In genomic region chr9:41599874-41600273, GRCm38 (mm10) we compare ENCODE assay signal across 14 mouse cellular contexts.
DNase-seq lines count a peak whose midpoint lies in the region; ATAC-seq and TF ChIP-seq lines count a peak whose summit lies in the region.
"Had no signal": no experiment of that assay in that cellular context is flagged by ENCODE, and none has a peak within 500 bp of the region (broad histone marks: within the 10 kb centered on the region; RNA-seq: fewer than 3 reads in every experiment).

No protein-coding gene starts in this region.

- no peaks in the 10 kb centered on the region for H3K27me3 ChIP-seq in hindbrain, embryonic 10.5 days (ENCODE audit: insufficient read depth, poor library complexity, severe bottlenecking)
- no peaks in the 10 kb centered on the region for H3K27me3 ChIP-seq in hindbrain, embryonic 11.5 days (ENCODE audit: control insufficient read depth, insufficient read depth, low read length)
- no peaks in the 10 kb centered on the region for H3K27me3 ChIP-seq in embryonic facial prominence, embryonic 15.5 days
- H3K27me3 ChIP-seq in hindbrain, postnatal 0 days (ENCODE audit: insufficient read depth, low read length), result no peaks in the 10 kb centered on the region
- H3K27me3 ChIP-seq in midbrain, embryonic 16.5 days (ENCODE audit: control insufficient read depth, insufficient read depth, low read depth, low read length), result no peaks in the 10 kb centered on the region
- no peaks in the 10 kb centered on the region for H3K27me3 ChIP-seq in kidney, embryonic 15.5 days
- H3K27me3 ChIP-seq: heart, embryonic 15.5 days; neural tube, embryonic 12.5 days had no signal

- TF ChIP-seq CTCF in hindbrain, postnatal 0 days (IDR thresholded peaks at IDR 0.05; ENCODE audit: low read depth), result no peak

- no peak overlapping the region for H3K9ac ChIP-seq in hindbrain, embryonic 11.5 days (ENCODE audit: low read depth, low read length)
- no peak overlapping the region for H3K9ac ChIP-seq in embryonic facial prominence, embryonic 15.5 days
- H3K9ac ChIP-seq in hindbrain, postnatal 0 days (replicated peaks; ENCODE audit: low read length), result no peak overlapping the region
- no peak overlapping the region for H3K9ac ChIP-seq in midbrain, embryonic 16.5 days (ENCODE audit: low read depth, low read length)
- H3K9ac ChIP-seq in kidney, embryonic 15.5 days, result no peak overlapping the region
- H3K9ac ChIP-seq: heart, embryonic 15.5 days; neural tube, embryonic 12.5 days had no signal

- H3K4me1 ChIP-seq in hindbrain, embryonic 10.5 days (replicated peaks), result peaks cover 35% of the 10 kb centered on the region
- no peaks in the 10 kb centered on the region; the same call in 1 of the 2 replicates for H3K4me1 ChIP-seq in hindbrain, embryonic 11.5 days (replicated peaks; ENCODE audit: control insufficient read depth, insufficient read depth, low read length)
- peaks cover 39% of the 10 kb centered on the region; the same call in 1 of the 2 replicates for H3K4me1 ChIP-seq in embryonic facial prominence, embryonic 15.5 days
- H3K4me1 ChIP-seq in hindbrain, postnatal 0 days (ENCODE audit: insufficient read depth, low read length), result peaks cover 22% of the 10 kb centered on the region
- H3K4me1 ChIP-seq in midbrain, embryonic 16.5 days (ENCODE audit: control insufficient read depth, insufficient read depth, low read length), result peaks cover 59% of the 10 kb centered on the region
- peaks cover 5% of the 10 kb centered on the region; the same call in 1 of the 2 replicates for H3K4me1 ChIP-seq in kidney, embryonic 15.5 days

- H3K4me3 ChIP-seq in hindbrain, embryonic 10.5 days, result no peak overlapping the region
- H3K4me3 ChIP-seq in hindbrain, embryonic 11.5 days (ENCODE audit: low read depth, low read length), result no peak overlapping the region
- no peak overlapping the region for H3K4me3 ChIP-seq in embryonic facial prominence, embryonic 15.5 days (replicated peaks)
- no peak overlapping the region for H3K4me3 ChIP-seq in hindbrain, postnatal 0 days (ENCODE audit: low read length)
- H3K4me3 ChIP-seq in midbrain, embryonic 16.5 days (ENCODE audit: low read depth, low read length), result no peak overlapping the region
- no peak overlapping the region for H3K4me3 ChIP-seq in kidney, embryonic 15.5 days (replicated peaks)
- H3K4me3 ChIP-seq: heart, embryonic 15.5 days; neural tube, embryonic 12.5 days had no signal

- H3K27ac ChIP-seq in hindbrain, embryonic 10.5 days, result peak overlapping the region; percentile 70
- no peak overlapping the region for H3K27ac ChIP-seq in hindbrain, embryonic 11.5 days (ENCODE audit: low read depth, low read length)
- peak overlapping the region; percentile 34; the same call in 1 of the 2 replicates for H3K27ac ChIP-seq in embryonic facial prominence, embryonic 15.5 days (replicated peaks)
- H3K27ac ChIP-seq in hindbrain, postnatal 0 days, result peak overlapping the region; percentile 46
- H3K27ac ChIP-seq in midbrain, embryonic 16.5 days (ENCODE audit: low read length), result peak overlapping the region; percentile 68
- H3K27ac ChIP-seq in kidney, embryonic 15.5 days, result no peak overlapping the region
- H3K27ac ChIP-seq: heart, embryonic 15.5 days; neural tube, embryonic 12.5 days had no signal

- H3K4me2 ChIP-seq in hindbrain, embryonic 11.5 days (replicated peaks; ENCODE audit: low read depth, low read length), result no peak overlapping the region
- H3K4me2 ChIP-seq in embryonic facial prominence, embryonic 15.5 days (replicated peaks), result no peak overlapping the region
- H3K4me2 ChIP-seq in hindbrain, postnatal 0 days (ENCODE audit: low read depth, low read length), result no peak overlapping the region
- no peak overlapping the region for H3K4me2 ChIP-seq in midbrain, embryonic 16.5 days (ENCODE audit: low read length)
- no peak overlapping the region for H3K4me2 ChIP-seq in kidney, embryonic 15.5 days
- H3K4me2 ChIP-seq: heart, embryonic 15.5 days; neural tube, embryonic 12.5 days had no signal

- no peaks in the 10 kb centered on the region for H3K36me3 ChIP-seq in hindbrain, embryonic 10.5 days
- no peaks in the 10 kb centered on the region for H3K36me3 ChIP-seq in hindbrain, embryonic 11.5 days (ENCODE audit: control insufficient read depth, insufficient read depth, low read length)
- no peaks in the 10 kb centered on the region for H3K36me3 ChIP-seq in embryonic facial prominence, embryonic 15.5 days
- H3K36me3 ChIP-seq in hindbrain, postnatal 0 days (ENCODE audit: insufficient read depth, low read length), result no peaks in the 10 kb centered on the region
- no peaks in the 10 kb centered on the region for H3K36me3 ChIP-seq in midbrain, embryonic 16.5 days (ENCODE audit: control insufficient read depth, insufficient read depth, low read length)
- no peaks in the 10 kb centered on the region for H3K36me3 ChIP-seq in kidney, embryonic 15.5 days
- H3K36me3 ChIP-seq: heart, embryonic 15.5 days; neural tube, embryonic 12.5 days had no signal

- ATAC-seq in hindbrain, embryonic 11.5 days (ENCODE audit: low FRiP score), result no peak
- no peak for ATAC-seq in embryonic facial prominence, embryonic 15.5 days (ENCODE audit: insufficient number of reproducible peaks, low FRiP score, low TSS enrichment, low read depth)
- no peak for ATAC-seq in hindbrain, postnatal 0 days
- ATAC-seq in midbrain, embryonic 16.5 days, result no peak
- ATAC-seq in kidney, embryonic 15.5 days (replicated peaks; ENCODE audit: low FRiP score), result no peak
- ATAC-seq in CD4-positive, CD25-positive, alpha-beta regulatory T cell, adult 4 months, result no peak

- H3K9me3 ChIP-seq in hindbrain, embryonic 10.5 days, result no peaks in the 10 kb centered on the region
- no peaks in the 10 kb centered on the region for H3K9me3 ChIP-seq in hindbrain, embryonic 11.5 days (ENCODE audit: control insufficient read depth, low read length)
- no peaks in the 10 kb centered on the region for H3K9me3 ChIP-seq in embryonic facial prominence, embryonic 15.5 days (replicated peaks)
- no peaks in the 10 kb centered on the region for H3K9me3 ChIP-seq in hindbrain, postnatal 0 days (ENCODE audit: low read length)
- no peaks in the 10 kb centered on the region for H3K9me3 ChIP-seq in midbrain, embryonic 16.5 days (replicated peaks; ENCODE audit: control insufficient read depth, low read length, poor library complexity, severe bottlenecking)
- no peaks in the 10 kb centered on the region for H3K9me3 ChIP-seq in kidney, embryonic 15.5 days (replicated peaks)
- H3K9me3 ChIP-seq: heart, embryonic 15.5 days; neural tube, embryonic 12.5 days had no signal

- no peak for DNase-seq in hindbrain, embryonic 10.5 days (ENCODE audit: low spot score)
- no peak for DNase-seq in hindbrain, embryonic 11.5 days (ENCODE audit: low spot score)
- DNase-seq in hindbrain, postnatal 0 days (ENCODE audit: low spot score), result no peak
- no peak for DNase-seq in heart, adult 11 months
- DNase-seq: cerebellum, adult 2 months; kidney, adult 9 months; lung, postnatal 14 days; thymus, adult 2 months had no signal

- WGBS in hindbrain, embryonic 10.5 days, result 47% methylated on average over 1 of the region's 1 CpGs
- WGBS in hindbrain, embryonic 11.5 days, result 45% methylated on average over 1 of the region's 1 CpGs
- WGBS in embryonic facial prominence, embryonic 15.5 days, result 25% methylated on average over 1 of the region's 1 CpGs
- WGBS in hindbrain, postnatal 0 days, result 33% methylated on average over 1 of the region's 1 CpGs
- WGBS in midbrain, embryonic 16.5 days, result 25% methylated on average over 1 of the region's 1 CpGs
- 14% methylated on average over 1 of the region's 1 CpGs for WGBS in kidney, embryonic 15.5 days

Comparison
In these comparisons a context has a peak if more than half of its experiments do, and no peak if none do; other contexts are left out.
1. H3K27ac ChIP-seq: peak in hindbrain, embryonic 10.5 days (single experiment), embryonic facial prominence, embryonic 15.5 days (single experiment), hindbrain, postnatal 0 days (single experiment) and midbrain, embryonic 16.5 days (single experiment); none in hindbrain, embryonic 11.5 days (single experiment) and kidney, embryonic 15.5 days (single experiment).